Mouse (Mus musculus) lung, adult 18-20 months (tissue): ENCODE results near the gene Dclk3.

Experiments
- DNase-seq, 2 experiments: peaks; one replicate each; pipeline ENCODE4 v3.0.0; 2022; ENCODE audit warnings: mixed read lengths in 2 of 2

Gene Dclk3

GRCm38 (mm10) chr9:111491280-111491679, 52.4 kb downstream of the Dclk3 start:
- no peak for DNase-seq

GRCm38 (mm10) chr9:111493490-111493889, 54.6 kb downstream of the Dclk3 start:
- DNase-seq: no peak

GRCm38 (mm10) chr9:111495561-111495960, 56.7 kb downstream of the Dclk3 start:
- DNase-seq: peak; percentile 16 to 25

- DNase-seq: peak; percentile 31 to 45
These were observed 58.4 kb downstream of the Dclk3 start for GRCm38 (mm10) chr9:111497074-111497811.

- DNase-seq: no peak
These were observed 61.3 kb downstream of the Dclk3 start for GRCm38 (mm10) chr9:111500211-111500610.

- no peak for DNase-seq
These were observed 67.2 kb downstream of the Dclk3 start for GRCm38 (mm10) chr9:111506075-111506474.

- no peak for DNase-seq
These were observed 75.9 kb downstream of the Dclk3 start for GRCm38 (mm10) chr9:111514586-111515473.

- DNase-seq: no peak
These were observed 76.7 kb downstream of the Dclk3 start for GRCm38 (mm10) chr9:111515536-111515935.

- no peak for DNase-seq
These were observed 83.3 kb downstream of the Dclk3 start for GRCm38 (mm10) chr9:111522226-111522625.

GRCm38 (mm10) chr9:111523111-111523510, 84.2 kb downstream of the Dclk3 start:
- no peak for DNase-seq

GRCm38 (mm10) chr9:111523871-111524270, 85.0 kb downstream of the Dclk3 start:
- no peak for DNase-seq

- no peak for DNase-seq
These were observed 96.0 kb downstream of the Dclk3 start for GRCm38 (mm10) chr9:111534744-111535423.

- no peak for DNase-seq
These were observed 96.7 kb downstream of the Dclk3 start for GRCm38 (mm10) chr9:111535445-111536064.
